Mouse (Mus musculus): Measurements from ENCODE around the gene Gm3138. TPM values are rescaled to one million over a fixed set of nuclear protein-coding genes. Genes with fewer than 3 reads are reported as not detected.
"Not testable (repeated sequence)": the region's sequence is repeated elsewhere in the genome, so short reads cannot be mapped to it uniquely, and the experiment has no call there.

Gene Gm3138
- not detected in 2 replicates for total RNA-seq (2021)
- long read RNA-seq, experiment 1: 0 reads
- long read RNA-seq, experiment 2: 0 reads

GRCm38 (mm10) chr14:4249331-4249730, at the start of gene Gm3138:
Gm3138 (plus strand) TSS chr14:4249631.
- not testable (repeated sequence) for DNase-seq

GRCm38 (mm10) chr14:4269238-4269950, 20.0 kb downstream of the Gm3138 start:
- not testable (repeated sequence) for DNase-seq

- not testable (repeated sequence) for DNase-seq
Observed at GRCm38 (mm10) chr14:4279828-4280227, 30.4 kb downstream of the Gm3138 start.

Other genes with a start within 250 kb of the Gm3138 start
- 0.45 and 1.7 TPM in 2 replicates for gene Gm5796, start 225.7 kb upstream of the Gm3138 start, total RNA-seq (2021)
- 0.26 and 0.37 TPM in 2 replicates for gene Gm3115, start 165.5 kb upstream of the Gm3138 start, total RNA-seq (2021)
- 1.4 and 2.1 TPM in 2 replicates for gene Gm8108, start 139.1 kb upstream of the Gm3138 start, total RNA-seq (2021)
- not detected in 2 replicates for gene Gm3127, start 84.6 kb upstream of the Gm3138 start, total RNA-seq (2021)
- gene Gm2974, start 67.1 kb upstream of the Gm3138 start, total RNA-seq (2021): not detected in 2 replicates
- gene Gm3149, start 67.7 kb downstream of the Gm3138 start, total RNA-seq (2021): not detected in 2 replicates
- gene 2610042L04Rik, start 85.1 kb downstream of the Gm3138 start, total RNA-seq (2021): not detected in 2 replicates
- not detected in 2 replicates for gene Gm3159, start 147.9 kb downstream of the Gm3138 start, total RNA-seq (2021)
- 0.56 and 0.74 TPM in 2 replicates for gene Gm3164, start 165.8 kb downstream of the Gm3138 start, total RNA-seq (2021)
- not detected in 2 replicates for gene Gm3173, start 181.4 kb downstream of the Gm3138 start, total RNA-seq (2021)
- gene Gm3182, start 232.1 kb downstream of the Gm3138 start, total RNA-seq (2021): not detected in 2 replicates